Mouse (Mus musculus): ENCODE measurements at regions not wholly inside any gene's neighbourhood (a gene's known extent, or its start where the extent isn't known, plus 50 kb on each side); places are given as distances from the start of the nearest gene placed in this dataset.
A peak's percentile ranks its signal among the peaks of the same experiment; 100 is the strongest.

GRCm38 (mm10) chr16:24341736-24342135 is 51.6 kb upstream of the Lpp start:
- DNase-seq: no peak

GRCm38 (mm10) chr16:24340646-24341045 is 52.7 kb upstream of the Lpp start:
- DNase-seq: no peak

GRCm38 (mm10) chr16:24339320-24340265 is 53.7 kb upstream of the Lpp start:
- DNase-seq: peak; percentile 11 to 20

GRCm38 (mm10) chr16:24338404-24338803 is 54.9 kb upstream of the Lpp start:
- DNase-seq: no peak

- DNase-seq: peak in 1 of 2 experiments; percentile 4
Observed at GRCm38 (mm10) chr16:24334389-24334788, 58.9 kb upstream of the Lpp start.

GRCm38 (mm10) chr16:24331446-24332020 is 61.8 kb upstream of the Lpp start:
- DNase-seq: no peak

GRCm38 (mm10) chr16:24326571-24326970 is 66.7 kb upstream of the Lpp start:
- DNase-seq: no peak

GRCm38 (mm10) chr16:24326046-24326445 is 67.3 kb upstream of the Lpp start:
- peak; percentile 17 to 24 for DNase-seq

- no peak for DNase-seq
Observed at GRCm38 (mm10) chr16:24324917-24325316, 68.4 kb upstream of the Lpp start.

GRCm38 (mm10) chr16:24318723-24319437 is 74.4 kb upstream of the Lpp start:
- DNase-seq: no peak

- no peak for DNase-seq
Observed at GRCm38 (mm10) chr16:24313544-24314326, 79.6 kb upstream of the Lpp start.

- DNase-seq: no peak
Observed at GRCm38 (mm10) chr16:24305391-24305790, 87.9 kb upstream of the Lpp start.

- DNase-seq: no peak
Observed at GRCm38 (mm10) chr16:24296790-24297189, 96.5 kb upstream of the Lpp start.

- DNase-seq: no peak
Observed at GRCm38 (mm10) chr16:24295626-24296440, 97.5 kb upstream of the Lpp start.

- peak in 1 of 2 experiments; percentile 4 for DNase-seq
Observed at GRCm38 (mm10) chr16:24284215-24284614, 109.1 kb upstream of the Lpp start.

- DNase-seq: peak; percentile 84 to 88
Observed at GRCm38 (mm10) chr16:24282194-24282683, 111.1 kb upstream of the Lpp start.

- DNase-seq: peak in 1 of 2 experiments; percentile 3
Observed at GRCm38 (mm10) chr16:24281561-24281960, 111.7 kb upstream of the Lpp start.

GRCm38 (mm10) chr16:24277857-24278256 is 115.5 kb upstream of the Lpp start:
- DNase-seq: no peak

- no peak for DNase-seq
Observed at GRCm38 (mm10) chr16:24262701-24263100, 130.6 kb upstream of the Lpp start.

- no peak for DNase-seq
Observed at GRCm38 (mm10) chr16:24259711-24260230, 133.5 kb upstream of the Lpp start.

- DNase-seq: no peak
Observed at GRCm38 (mm10) chr16:24258991-24259390, 134.3 kb upstream of the Lpp start.
